ENCODE assay signal across 10 mouse cellular contexts in the genomic region with DNA sequence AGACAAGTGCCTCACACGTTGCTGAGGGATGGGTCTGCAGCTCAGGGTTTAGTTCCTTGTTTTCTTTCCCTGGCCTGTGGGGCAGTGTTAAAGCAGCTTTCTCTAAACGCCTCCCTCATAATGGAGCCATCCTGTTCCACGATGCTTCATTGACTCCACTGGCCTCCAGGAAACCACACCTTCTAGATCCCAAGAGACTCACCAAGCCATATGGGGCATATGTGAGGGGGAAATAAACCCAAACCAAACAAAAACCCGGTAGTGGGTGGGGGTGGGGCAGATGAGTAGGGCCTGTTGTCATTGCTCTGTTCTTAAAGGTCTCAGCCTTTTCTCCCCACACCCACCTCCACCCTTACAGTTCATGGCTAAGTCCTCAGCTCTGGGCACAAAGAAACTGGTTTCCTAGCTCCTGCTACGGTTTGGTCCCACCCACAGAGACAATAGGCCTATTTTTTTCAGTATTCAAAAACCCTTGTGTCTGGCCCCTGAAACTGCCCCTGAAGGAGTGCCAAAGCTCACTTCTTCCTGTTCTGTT. TPM values are rescaled to one million over a fixed set of nuclear protein-coding genes. Genes with fewer than 3 reads are reported as not detected.
DNase-seq lines count a peak whose midpoint lies in the region; ATAC-seq and TF ChIP-seq lines count a peak whose summit lies in the region.
"Had no signal": no experiment of that assay in that cellular context is flagged by ENCODE, and none has a peak within 500 bp of the region (broad histone marks: within the 10 kb centered on the region; RNA-seq: fewer than 3 reads in every experiment).

No protein-coding gene starts in this region.

- H3K4me3 ChIP-seq in forebrain, embryonic 10.5 days, result no peak overlapping the region
- no peak overlapping the region for H3K4me3 ChIP-seq in forebrain, embryonic 11.5 days (ENCODE audit: low read depth, low read length)
- peak overlapping the region; percentile 11; the same call in 1 of the 2 replicates for H3K4me3 ChIP-seq in E14TG2a.4 (replicated peaks; ENCODE audit: low read length)
- no peak overlapping the region for H3K4me3 ChIP-seq in heart, embryonic 15.5 days
- no peak overlapping the region for H3K4me3 ChIP-seq in hindbrain, embryonic 16.5 days (ENCODE audit: low read length)
- H3K4me3 ChIP-seq: hindbrain, embryonic 15.5 days had no signal

- peak overlapping the region; percentile 76 for H3K27ac ChIP-seq in forebrain, embryonic 10.5 days
- no peak overlapping the region for H3K27ac ChIP-seq in forebrain, embryonic 11.5 days (ENCODE audit: low read depth, low read length)
- H3K27ac ChIP-seq in heart, embryonic 15.5 days, result peak overlapping the region; percentile 56
- H3K27ac ChIP-seq in hindbrain, embryonic 16.5 days (ENCODE audit: low read depth, low read length), result no peak overlapping the region
- H3K27ac ChIP-seq: hindbrain, embryonic 15.5 days had no signal

- no peak overlapping the region for H3K9ac ChIP-seq in forebrain, embryonic 11.5 days (ENCODE audit: low read length)
- H3K9ac ChIP-seq in heart, embryonic 15.5 days, result no peak overlapping the region
- no peak overlapping the region for H3K9ac ChIP-seq in hindbrain, embryonic 16.5 days (ENCODE audit: low read depth, low read length)
- H3K9ac ChIP-seq: hindbrain, embryonic 15.5 days had no signal

- TF ChIP-seq CTCF in E14TG2a.4 (conservative IDR thresholded peaks at IDR 0.05; ENCODE audit: low read length), result no peak

- H3K9me3 ChIP-seq in forebrain, embryonic 10.5 days, result no peaks in the 10 kb centered on the region
- H3K9me3 ChIP-seq in forebrain, embryonic 11.5 days (ENCODE audit: control insufficient read depth, low read length), result no peaks in the 10 kb centered on the region
- H3K9me3 ChIP-seq in E14TG2a.4 (ENCODE audit: low read length), result no peaks in the 10 kb centered on the region
- H3K9me3 ChIP-seq in heart, embryonic 15.5 days (replicated peaks), result no peaks in the 10 kb centered on the region
- H3K9me3 ChIP-seq in hindbrain, embryonic 16.5 days (ENCODE audit: control insufficient read depth, low read length), result no peaks in the 10 kb centered on the region
- H3K9me3 ChIP-seq: hindbrain, embryonic 15.5 days had no signal

- H3K36me3 ChIP-seq in forebrain, embryonic 10.5 days (replicated peaks), result no peaks in the 10 kb centered on the region
- H3K36me3 ChIP-seq in forebrain, embryonic 11.5 days (ENCODE audit: control insufficient read depth, insufficient read depth, low read length), result no peaks in the 10 kb centered on the region
- 0 out of 2 replicates have a peak, but pooled peaks cover 3% of the 10 kb centered on the region for H3K36me3 ChIP-seq in E14TG2a.4 (ENCODE audit: insufficient read depth, low read length)
- no peaks in the 10 kb centered on the region for H3K36me3 ChIP-seq in heart, embryonic 15.5 days
- H3K36me3 ChIP-seq in hindbrain, embryonic 16.5 days (ENCODE audit: control insufficient read depth, insufficient read depth, low read length), result no peaks in the 10 kb centered on the region
- H3K36me3 ChIP-seq: hindbrain, embryonic 15.5 days had no signal

- DNase-seq in forebrain, embryonic 10.5 days (ENCODE audit: extremely low spot score, low spot score), result no peak
- no peak for DNase-seq in forebrain, embryonic 11.5 days (ENCODE audit: low spot score)
- DNase-seq in lung, postnatal 25 days (ENCODE audit: low spot score), result peak; percentile 60
- no peak for DNase-seq in adrenal gland, postnatal 10 days
- no peak for DNase-seq in right cerebral cortex, adult 2 months (ENCODE audit: low spot score in 2 of 2)

- peaks cover 13% of the 10 kb centered on the region for H3K4me1 ChIP-seq in forebrain, embryonic 10.5 days
- peaks cover 4% of the 10 kb centered on the region; the same call in 1 of the 2 replicates for H3K4me1 ChIP-seq in forebrain, embryonic 11.5 days (replicated peaks; ENCODE audit: control insufficient read depth, insufficient read depth, low read length)
- peaks cover 94% of the 10 kb centered on the region for H3K4me1 ChIP-seq in E14TG2a.4 (replicated peaks; ENCODE audit: low read depth, low read length)
- H3K4me1 ChIP-seq in heart, embryonic 15.5 days (replicated peaks), result 0 out of 2 replicates have a peak, but pooled peaks cover 4% of the 10 kb centered on the region
- H3K4me1 ChIP-seq in hindbrain, embryonic 16.5 days (ENCODE audit: control insufficient read depth, insufficient read depth, low read depth, low read length), result no peaks in the 10 kb centered on the region; the same call in 1 of the 2 replicates
- H3K4me1 ChIP-seq: hindbrain, embryonic 15.5 days had no signal

- H3K4me2 ChIP-seq in forebrain, embryonic 11.5 days (ENCODE audit: low read depth, low read length, severe bottlenecking), result no peak overlapping the region
- H3K4me2 ChIP-seq in heart, embryonic 15.5 days, result no peak overlapping the region
- H3K4me2 ChIP-seq in hindbrain, embryonic 16.5 days (ENCODE audit: low read length), result no peak overlapping the region
- H3K4me2 ChIP-seq: hindbrain, embryonic 15.5 days had no signal

- H3K27me3 ChIP-seq in forebrain, embryonic 10.5 days (ENCODE audit: poor library complexity, severe bottlenecking), result no peaks in the 10 kb centered on the region
- no peaks in the 10 kb centered on the region for H3K27me3 ChIP-seq in forebrain, embryonic 11.5 days (ENCODE audit: control insufficient read depth, insufficient read depth, low read length)
- no peaks in the 10 kb centered on the region for H3K27me3 ChIP-seq in E14TG2a.4 (ENCODE audit: insufficient read depth, low read length)
- H3K27me3 ChIP-seq in heart, embryonic 15.5 days, result no peaks in the 10 kb centered on the region
- H3K27me3 ChIP-seq in hindbrain, embryonic 16.5 days (replicated peaks; ENCODE audit: control insufficient read depth, insufficient read depth, low read length), result no peaks in the 10 kb centered on the region
- H3K27me3 ChIP-seq: hindbrain, embryonic 15.5 days had no signal

- ATAC-seq in forebrain, embryonic 11.5 days (replicated peaks; ENCODE audit: low FRiP score), result no peak
- ATAC-seq in heart, embryonic 15.5 days (replicated peaks; ENCODE audit: insufficient number of reproducible peaks, insufficient read depth, low FRiP score, low read depth), result peak; percentile 50
- ATAC-seq in hindbrain, embryonic 16.5 days, result no peak

- WGBS in forebrain, embryonic 10.5 days, result 21% methylated on average over 5 of the region's 5 CpGs
- WGBS in forebrain, embryonic 11.5 days, result 10% methylated on average over 5 of the region's 5 CpGs
- 21% methylated on average over 5 of the region's 5 CpGs for WGBS in heart, embryonic 15.5 days
- WGBS in hindbrain, embryonic 16.5 days, result 4% methylated on average over 5 of the region's 5 CpGs

RNA-seq across cellular contexts. Expression of a gene that starts 20.4 kb away (rescaled TPM):
- polyA plus RNA-seq in forebrain, embryonic 10.5 days (2016; fragmentation: Nextera tagmentation; extraction: Ambion mirVana), result 0.43 and 0.71 TPM in 2 replicates
- 0.69 TPM in 1 of 2 replicates, not detected in the other for polyA plus RNA-seq in forebrain, embryonic 11.5 days (2014; fragmentation: Nextera tagmentation; extraction: Ambion mirVana)
- polyA plus RNA-seq in heart, embryonic 15.5 days (2015; fragmentation: Nextera tagmentation; extraction: Ambion mirVana), result 0.28 and 0.51 TPM in 2 replicates
- not detected for total RNA-seq in adrenal gland, postnatal 10 days (2021)
- 0.65 and 1.1 TPM in 2 replicates for polyA plus RNA-seq in hindbrain, embryonic 16.5 days (2015; fragmentation: Nextera tagmentation; extraction: Ambion mirVana)
- polyA plus RNA-seq: C2C12 had no signal

RNA-seq across cellular contexts. Expression of a gene that starts 34.6 kb away (rescaled TPM):
- 7.4 and 7.5 TPM in 2 replicates for polyA plus RNA-seq in forebrain, embryonic 10.5 days (2016; fragmentation: Nextera tagmentation; extraction: Ambion mirVana)
- polyA plus RNA-seq in forebrain, embryonic 11.5 days (2014; fragmentation: Nextera tagmentation; extraction: Ambion mirVana), result 3.0 and 3.8 TPM in 2 replicates
- 5.6 and 7.7 TPM in 2 replicates for polyA plus RNA-seq in heart, embryonic 15.5 days (2015; fragmentation: Nextera tagmentation; extraction: Ambion mirVana)
- 100 to 1,000 TPM; 391 to 441 TPM for total RNA-seq in adrenal gland, postnatal 10 days (2021)
- 12.4 TPM in 2 replicates for polyA plus RNA-seq in hindbrain, embryonic 16.5 days (2015; fragmentation: Nextera tagmentation; extraction: Ambion mirVana)

RNA-seq across cellular contexts. Expression of a gene that starts 44.3 kb away (rescaled TPM):
- 0.81 and 0.91 TPM in 2 replicates for polyA plus RNA-seq in forebrain, embryonic 10.5 days (2016; fragmentation: Nextera tagmentation; extraction: Ambion mirVana)
- polyA plus RNA-seq in forebrain, embryonic 11.5 days (2014; fragmentation: Nextera tagmentation; extraction: Ambion mirVana), result 0.51 and 0.81 TPM in 2 replicates
- polyA plus RNA-seq in heart, embryonic 15.5 days (2015; fragmentation: Nextera tagmentation; extraction: Ambion mirVana), result 3.0 and 4.4 TPM in 2 replicates
- total RNA-seq in adrenal gland, postnatal 10 days (2021), result 10 to 100 TPM; 16.0 to 21.7 TPM
- 0.59 and 1.6 TPM in 2 replicates for polyA plus RNA-seq in hindbrain, embryonic 16.5 days (2015; fragmentation: Nextera tagmentation; extraction: Ambion mirVana)

Comparison
In these comparisons a context has a peak if more than half of its experiments do, and no peak if none do; other contexts are left out.
1. H3K27ac ChIP-seq: peak in forebrain, embryonic 10.5 days (single experiment) and heart, embryonic 15.5 days (single experiment); none in forebrain, embryonic 11.5 days (single experiment) and hindbrain, embryonic 16.5 days (single experiment).